Mouse (Mus musculus): Measurements from ENCODE around the gene Clasp1.

DNA sequence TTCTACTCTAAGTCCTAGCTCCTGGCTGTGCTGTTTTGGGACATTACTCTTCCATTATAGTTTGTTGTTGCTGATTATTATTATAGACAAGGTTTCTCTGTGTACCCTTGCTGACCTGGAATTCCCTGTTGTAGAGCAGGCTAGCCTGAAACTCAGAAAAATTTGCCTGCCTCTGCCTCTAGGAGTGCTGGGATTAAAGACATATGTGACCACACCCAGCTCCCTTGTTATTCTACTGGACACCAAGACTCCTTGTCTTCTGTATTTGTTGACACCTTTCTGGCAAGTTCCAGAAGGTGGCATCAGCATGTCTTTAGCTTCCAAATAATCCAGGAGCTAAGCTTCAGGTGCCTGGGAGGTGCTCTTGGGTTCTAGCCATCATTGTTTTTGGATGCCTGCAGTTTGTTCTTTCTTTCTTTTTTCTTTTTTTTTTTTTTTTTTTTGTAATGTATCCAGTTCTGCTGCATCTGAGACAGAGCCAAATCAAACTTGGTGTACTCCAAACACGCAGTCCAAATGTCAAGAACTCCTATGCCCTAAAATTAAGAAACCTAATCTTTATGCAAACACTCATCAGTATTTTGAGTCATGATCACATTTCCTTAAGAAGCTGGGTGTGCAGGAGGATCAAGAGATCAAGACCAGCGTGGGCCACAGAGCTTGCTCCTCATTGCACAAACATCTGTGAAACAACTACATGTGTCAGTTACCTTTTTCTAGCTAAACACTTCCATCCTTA is 208.8 kb downstream of the Clasp1 start:
- TF ChIP-seq CTCF (IDR thresholded peaks at IDR 0.05; ENCODE audit: extremely low read depth, insufficient read depth, insufficient read length, insufficient replicate concordance) = no peak
- no peak for TF ChIP-seq POLR2A (IDR thresholded peaks at IDR 0.05; ENCODE audit: low read depth, low read length)

All from spleen, adult 2 months (tissue).